Mouse (Mus musculus): ENCODE results near the gene Rplp1.

- no peak for TF ChIP-seq POLR2A (IDR thresholded peaks at IDR 0.05; ENCODE audit: extremely low read depth, insufficient read depth, low read length)
- TF ChIP-seq CTCF (IDR thresholded peaks at IDR 0.05; ENCODE audit: low read depth, low read length), result no peak
Observed at GRCm38 (mm10) chr9:61952241-61952640, 37.9 kb upstream of the Rplp1 start.

Measured in liver, adult 2 months (tissue).